Mouse (Mus musculus): Measurements from ENCODE around the gene Lgr6.

- TF ChIP-seq POLR2A (IDR thresholded peaks at IDR 0.05; ENCODE audit: low read depth, low read length) (no peak), CTCF (IDR thresholded peaks at IDR 0.05; ENCODE audit: extremely low read depth, insufficient read depth, insufficient read length, insufficient replicate concordance) (no peak)
Observed at GRCm38 (mm10) chr1:135009833-135010232, 95.2 kb downstream of the Lgr6 start.
